Mouse (Mus musculus) heart, adult 2 months (tissue): ENCODE results near the gene Parva.

Source experiments
- CTCF ChIP-seq: fragments of 200-600 bp; IDR thresholded peaks from 2 replicates; pipeline ENCODE4 v1.8.1; 2022; ENCODE audit warnings: antibody characterized with exemption, mild to moderate bottlenecking, moderate library complexity
- EP300 ChIP-seq: fragments of 200-500 bp; IDR thresholded peaks from 2 replicates; pipeline ENCODE4 v1.6.1; 2011; ENCODE audit warnings: low read depth, low read length, control low read depth; ENCODE audit not compliant: insufficient read depth
- POLR2A ChIP-seq: fragments of 200-500 bp; IDR thresholded peaks from 2 replicates; pipeline ENCODE4 v1.6.1; 2011; ENCODE audit warnings: mild to moderate bottlenecking, low read depth, low read length, control low read depth; ENCODE audit not compliant: insufficient read depth

GRCm38 (mm10) chr7:112378476-112378875 is 48.8 kb upstream of the Parva start:
- TF ChIP-seq POLR2A (no peak), CTCF (no peak), EP300 (no peak)
